Mouse (Mus musculus): Measurements from ENCODE around the gene Ifit1.

GRCm38 (mm10) chr19:34636933-34637557, 3.6 kb upstream of the Ifit1 start:
- peak; percentile 57 for TF ChIP-seq CTCF (IDR thresholded peaks at IDR 0.05; ENCODE audit: low read depth, low read length)
- no peak for TF ChIP-seq GATA2 (IDR thresholded peaks at IDR 0.05; ENCODE audit: borderline replicate concordance, low read depth, low read length)
- TF ChIP-seq GATA1 (IDR thresholded peaks at IDR 0.05; ENCODE audit: borderline replicate concordance, low read length), result no peak
